9 mouse cellular contexts compared by ENCODE assay signal in the genomic region with DNA sequence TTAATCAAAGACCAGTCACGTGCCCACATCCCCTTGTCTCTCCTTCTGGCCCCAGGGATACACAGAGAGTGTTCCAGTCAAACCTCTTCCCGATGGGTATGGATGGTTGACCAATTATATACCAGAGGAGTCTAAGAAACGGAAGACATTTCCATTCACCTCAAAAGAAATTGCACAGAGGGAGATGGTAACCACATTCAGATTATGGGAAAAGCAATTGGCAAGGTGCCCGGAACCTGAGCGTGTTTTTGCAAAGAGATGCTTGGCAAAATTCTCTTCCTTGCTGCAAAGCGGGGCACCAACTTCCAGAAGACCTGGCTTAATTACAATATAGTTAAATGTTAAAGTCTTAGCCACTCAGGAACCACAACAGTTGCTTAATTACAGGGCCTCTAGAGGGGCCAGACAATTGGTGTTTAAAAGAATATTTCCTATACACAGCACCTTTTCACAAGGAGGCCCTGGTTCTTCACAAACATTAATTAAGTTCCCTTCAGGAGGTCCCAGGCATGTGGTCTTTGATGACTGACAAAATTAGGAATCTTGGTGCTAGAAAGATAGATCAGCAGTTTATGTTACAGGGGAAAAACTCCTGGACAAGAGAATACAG. TPM values are rescaled to one million over a fixed set of nuclear protein-coding genes. Genes with fewer than 3 reads are reported as not detected.
DNase-seq lines count a peak whose midpoint lies in the region; ATAC-seq and TF ChIP-seq lines count a peak whose summit lies in the region.
"Had no signal": no experiment of that assay in that cellular context is flagged by ENCODE, and none has a peak within 500 bp of the region (broad histone marks: within the 10 kb centered on the region; RNA-seq: fewer than 3 reads in every experiment).

No protein-coding gene starts in this region.

- peak; percentile 70 for DNase-seq in midbrain, postnatal 0 days (ENCODE audit: low spot score)
- DNase-seq in cerebellum, postnatal 14 days: peak; percentile 55 to 71
- DNase-seq in layer of hippocampus, adult 18-20 months (ENCODE audit: low spot score in 2 of 2): peak; percentile 20 to 39
- DNase-seq in right cerebral cortex, postnatal 25 days: peak; percentile 57
- DNase-seq in retina, embryonic 14.5 days (ENCODE audit: low spot score): no peak
- DNase-seq in heart, embryonic 10.5 days (ENCODE audit: low spot score): no peak

- WGBS in midbrain, postnatal 0 days: 64% methylated on average over 6 of the region's 6 CpGs
- WGBS in midbrain, embryonic 16.5 days: 64% methylated on average over 6 of the region's 6 CpGs
- 79% methylated on average over 6 of the region's 6 CpGs for WGBS in heart, embryonic 10.5 days

- no peak overlapping the region for H3K4me2 ChIP-seq in midbrain, postnatal 0 days (ENCODE audit: low read depth, low read length, poor library complexity, severe bottlenecking)
- H3K4me2 ChIP-seq in midbrain, embryonic 16.5 days (ENCODE audit: low read length): no peak overlapping the region
- H3K4me2 ChIP-seq: heart, embryonic 13.5 days; liver, embryonic 15.5 days had no signal

- no peak overlapping the region for H3K9ac ChIP-seq in midbrain, postnatal 0 days (replicated peaks; ENCODE audit: low read length, poor library complexity, severe bottlenecking)
- H3K9ac ChIP-seq in midbrain, embryonic 16.5 days (ENCODE audit: low read depth, low read length): no peak overlapping the region
- H3K9ac ChIP-seq: heart, embryonic 13.5 days; liver, embryonic 15.5 days had no signal

- no peaks in the 10 kb centered on the region for H3K27me3 ChIP-seq in midbrain, postnatal 0 days (ENCODE audit: insufficient read depth, low read length)
- H3K27me3 ChIP-seq in midbrain, embryonic 16.5 days (ENCODE audit: control insufficient read depth, insufficient read depth, low read depth, low read length): no peaks in the 10 kb centered on the region
- H3K27me3 ChIP-seq in heart, embryonic 10.5 days (ENCODE audit: insufficient read depth, poor library complexity, severe bottlenecking): no peaks in the 10 kb centered on the region
- H3K27me3 ChIP-seq: heart, embryonic 13.5 days; liver, embryonic 15.5 days had no signal

- no peak overlapping the region for H3K27ac ChIP-seq in midbrain, postnatal 0 days (ENCODE audit: low read depth, low read length)
- no peak overlapping the region for H3K27ac ChIP-seq in midbrain, embryonic 16.5 days (ENCODE audit: low read length)
- no peak overlapping the region for H3K27ac ChIP-seq in heart, embryonic 10.5 days
- H3K27ac ChIP-seq: heart, embryonic 13.5 days; liver, embryonic 15.5 days had no signal

- no peak for TF ChIP-seq CTCF in midbrain, postnatal 0 days (IDR thresholded peaks at IDR 0.05)

- no peaks in the 10 kb centered on the region for H3K36me3 ChIP-seq in midbrain, postnatal 0 days (ENCODE audit: insufficient read depth, low read length)
- H3K36me3 ChIP-seq in midbrain, embryonic 16.5 days (ENCODE audit: control insufficient read depth, insufficient read depth, low read length): no peaks in the 10 kb centered on the region
- H3K36me3 ChIP-seq in heart, embryonic 10.5 days: no peaks in the 10 kb centered on the region
- H3K36me3 ChIP-seq: heart, embryonic 13.5 days; liver, embryonic 15.5 days had no signal

- no peaks in the 10 kb centered on the region for H3K4me1 ChIP-seq in midbrain, postnatal 0 days (ENCODE audit: insufficient read depth, low read length)
- no peaks in the 10 kb centered on the region for H3K4me1 ChIP-seq in midbrain, embryonic 16.5 days (ENCODE audit: control insufficient read depth, insufficient read depth, low read length)
- peaks cover 33% of the 10 kb centered on the region for H3K4me1 ChIP-seq in heart, embryonic 10.5 days
- H3K4me1 ChIP-seq: liver, embryonic 15.5 days had no signal

- H3K4me3 ChIP-seq in midbrain, postnatal 0 days (ENCODE audit: low read depth, low read length): no peak overlapping the region
- H3K4me3 ChIP-seq in midbrain, embryonic 16.5 days (ENCODE audit: low read depth, low read length): no peak overlapping the region
- no peak overlapping the region for H3K4me3 ChIP-seq in heart, embryonic 10.5 days
- H3K4me3 ChIP-seq: heart, embryonic 13.5 days; liver, embryonic 15.5 days had no signal

- no peaks in the 10 kb centered on the region for H3K9me3 ChIP-seq in midbrain, postnatal 0 days (ENCODE audit: low read length)
- no peaks in the 10 kb centered on the region for H3K9me3 ChIP-seq in midbrain, embryonic 16.5 days (replicated peaks; ENCODE audit: control insufficient read depth, low read length, poor library complexity, severe bottlenecking)
- no peaks in the 10 kb centered on the region for H3K9me3 ChIP-seq in heart, embryonic 10.5 days
- H3K9me3 ChIP-seq: liver, embryonic 15.5 days had no signal

- no peak for ATAC-seq in midbrain, postnatal 0 days (ENCODE audit: low FRiP score)
- ATAC-seq in midbrain, embryonic 16.5 days: no peak

RNA-seq across cellular contexts. Expression of gene Hs6st1, which starts 59.1 kb away (rescaled TPM):
- total RNA-seq in midbrain, postnatal 0 days (2014; rRNA removed): 89.8 and 104 TPM in 2 replicates
- 17.3 and 17.4 TPM in 2 replicates for polyA plus RNA-seq in midbrain, postnatal 0 days (2015; fragmentation: Nextera tagmentation; extraction: Ambion mirVana)
- 9.4 and 10.8 TPM in 2 replicates for polyA plus RNA-seq in midbrain, embryonic 16.5 days (2015; fragmentation: Nextera tagmentation; extraction: Ambion mirVana)
- 10 to 100 TPM; 38.6 to 39.5 TPM for total RNA-seq in layer of hippocampus, adult 18-20 months (2021)
- 3.5 and 5.7 TPM in 2 replicates for polyA plus RNA-seq in heart, embryonic 10.5 days (2016; fragmentation: Nextera tagmentation; extraction: Ambion mirVana)

Comparison
In these comparisons a context has a peak if more than half of its experiments do, and no peak if none do; other contexts are left out.
1. DNase-seq: peak in midbrain, postnatal 0 days (single experiment), cerebellum, postnatal 14 days (2 of 2), layer of hippocampus, adult 18-20 months (2 of 2) and right cerebral cortex, postnatal 25 days (single experiment); none in retina, embryonic 14.5 days (single experiment) and heart, embryonic 10.5 days (single experiment).